Mouse (Mus musculus): ENCODE results near the gene Rorc. TPM values are rescaled to one million over a fixed set of nuclear protein-coding genes. Genes with fewer than 3 reads are reported as not detected.

Gene Rorc
- polyA plus RNA-seq, 1 experiment from 2014 or later: 2.0 TPM

- no peaks in the 10 kb centered on the region for H3K36me3 ChIP-seq (replicated peaks)
- ATAC-seq (ENCODE audit: low FRiP score): no peak; the same call in 1 of the 2 replicates
- peaks cover 50% of the 10 kb centered on the region for H3K27me3 ChIP-seq
Observed at GRCm38 (mm10) chr3:94364154-94364526, 8.5 kb upstream of the Rorc start.

GRCm38 (mm10) chr3:94366761-94367160, 5.8 kb upstream of the Rorc start:
- H3K36me3 ChIP-seq (replicated peaks): no peaks in the 10 kb centered on the region
- peak; percentile 51 for ATAC-seq (ENCODE audit: low FRiP score)
- no peak overlapping the region for H3K27ac ChIP-seq
- H3K4me2 ChIP-seq: no peak overlapping the region
- H3K9me3 ChIP-seq: 0 out of 2 replicates have a peak, but pooled peaks cover 3% of the 10 kb centered on the region
- H3K9ac ChIP-seq: no peak overlapping the region
- H3K27me3 ChIP-seq: peaks cover 48% of the 10 kb centered on the region
- 21% methylated on average over 3 of the region's 3 CpGs for WGBS
- no peak overlapping the region for H3K4me3 ChIP-seq (replicated peaks)
- peaks cover 19% of the 10 kb centered on the region for H3K4me1 ChIP-seq

More at GRCm38 (mm10) chr3:94364154-94364526, 8.5 kb upstream of the Rorc start:
- peak overlapping the region; percentile 89 for H3K4me2 ChIP-seq
- 0 out of 2 replicates have a peak overlapping the region, but pooled peaks have one; percentile 31 for H3K27ac ChIP-seq
- H3K9ac ChIP-seq: peak overlapping the region; percentile 76
- 0 out of 2 replicates have a peak, but pooled peaks cover 3% of the 10 kb centered on the region for H3K9me3 ChIP-seq
- peaks cover 15% of the 10 kb centered on the region for H3K4me1 ChIP-seq
- peak overlapping the region; percentile 59 for H3K4me3 ChIP-seq (replicated peaks)
- 5% methylated on average over 23 of the region's 23 CpGs for WGBS

GRCm38 (mm10) chr3:94367511-94367910, 5.1 kb upstream of the Rorc start:
- ATAC-seq (ENCODE audit: low FRiP score): no peak

GRCm38 (mm10) chr3:94368631-94369030, 4.0 kb upstream of the Rorc start:
- peaks cover 29% of the 10 kb centered on the region for H3K27me3 ChIP-seq
- H3K9ac ChIP-seq: no peak overlapping the region
- H3K4me3 ChIP-seq (replicated peaks): no peak overlapping the region
- H3K9me3 ChIP-seq: 0 out of 2 replicates have a peak, but pooled peaks cover 3% of the 10 kb centered on the region
- peaks cover 28% of the 10 kb centered on the region for H3K4me1 ChIP-seq
- H3K27ac ChIP-seq: no peak overlapping the region
- H3K4me2 ChIP-seq: no peak overlapping the region
- WGBS: 66% methylated on average over 6 of the region's 6 CpGs
- no peaks in the 10 kb centered on the region for H3K36me3 ChIP-seq (replicated peaks)
- no peak for ATAC-seq (ENCODE audit: low FRiP score)

More at GRCm38 (mm10) chr3:94367511-94367910, 5.1 kb upstream of the Rorc start:
- Histone ChIP-seq H3K9me3 (0 out of 2 replicates have a peak, but pooled peaks cover 3% of the 10 kb centered on the region), H3K4me1 (peaks cover 22% of the 10 kb centered on the region), H3K4me2 (no peak overlapping the region), H3K4me3 (replicated peaks) (no peak overlapping the region), H3K27me3 (peaks cover 41% of the 10 kb centered on the region), H3K36me3 (replicated peaks) (no peaks in the 10 kb centered on the region), H3K27ac (no peak overlapping the region), H3K9ac (no peak overlapping the region)
- 83% methylated on average over 6 of the region's 6 CpGs for WGBS

GRCm38 (mm10) chr3:94369709-94370108, 2.9 kb upstream of the Rorc start:
- Histone ChIP-seq H3K36me3 (replicated peaks) (no peaks in the 10 kb centered on the region), H3K4me1 (peaks cover 28% of the 10 kb centered on the region), H3K4me3 (replicated peaks) (no peak overlapping the region), H3K9me3 (0 out of 2 replicates have a peak, but pooled peaks cover 3% of the 10 kb centered on the region), H3K27ac (no peak overlapping the region), H3K4me2 (no peak overlapping the region), H3K27me3 (peaks cover 26% of the 10 kb centered on the region), H3K9ac (no peak overlapping the region)
- no peak for ATAC-seq (ENCODE audit: low FRiP score)
- 82% methylated on average over 2 of the region's 2 CpGs for WGBS

- no peak for ATAC-seq (ENCODE audit: low FRiP score)
- peak overlapping the region; percentile 39 for H3K4me2 ChIP-seq
Observed at GRCm38 (mm10) chr3:94371637-94372036, 957 bp upstream of the Rorc start.

GRCm38 (mm10) chr3:94372038-94372437, 556 bp upstream of the Rorc start:
- H3K27me3 ChIP-seq: peaks cover 24% of the 10 kb centered on the region; the same call in 1 of the 2 replicates
- 2% methylated on average over 3 of the region's 3 CpGs for WGBS
- no peak for ATAC-seq (ENCODE audit: low FRiP score)
- 0 out of 2 replicates have a peak overlapping the region, but pooled peaks have one; percentile 4 for H3K9ac ChIP-seq
- peaks cover 28% of the 10 kb centered on the region for H3K4me1 ChIP-seq
- H3K4me2 ChIP-seq: peak overlapping the region; percentile 39
- H3K36me3 ChIP-seq (replicated peaks): no peaks in the 10 kb centered on the region
- H3K27ac ChIP-seq: no peak overlapping the region
- H3K9me3 ChIP-seq: no peaks in the 10 kb centered on the region
- no peak overlapping the region for H3K4me3 ChIP-seq (replicated peaks)

More at GRCm38 (mm10) chr3:94371637-94372036, 957 bp upstream of the Rorc start:
- H3K36me3 ChIP-seq (replicated peaks): no peaks in the 10 kb centered on the region
- H3K4me3 ChIP-seq (replicated peaks): no peak overlapping the region
- no peaks in the 10 kb centered on the region for H3K9me3 ChIP-seq
- WGBS: 4% methylated on average over 11 of the region's 11 CpGs
- peaks cover 21% of the 10 kb centered on the region; the same call in 1 of the 2 replicates for H3K27me3 ChIP-seq
- 0 out of 2 replicates have a peak overlapping the region, but pooled peaks have one; percentile 4 for H3K9ac ChIP-seq
- H3K4me1 ChIP-seq: peaks cover 28% of the 10 kb centered on the region
- no peak overlapping the region for H3K27ac ChIP-seq

- 5% methylated on average over 10 of the region's 10 CpGs for WGBS
- no peaks in the 10 kb centered on the region for H3K36me3 ChIP-seq (replicated peaks)
- peak overlapping the region; percentile 38 for H3K9ac ChIP-seq
- peak overlapping the region; percentile 51 for H3K4me2 ChIP-seq
- peaks cover 28% of the 10 kb centered on the region for H3K4me1 ChIP-seq
- peak; percentile 51 for ATAC-seq (ENCODE audit: low FRiP score)
- H3K9me3 ChIP-seq: no peaks in the 10 kb centered on the region
- H3K4me3 ChIP-seq (replicated peaks): peak overlapping the region; percentile 20
- peak overlapping the region; percentile 9; the same call in 1 of the 2 replicates for H3K27ac ChIP-seq
- H3K27me3 ChIP-seq: peaks cover 28% of the 10 kb centered on the region; the same call in 1 of the 2 replicates
Observed at GRCm38 (mm10) chr3:94373090-94373489, 496 bp downstream of the Rorc start.

- H3K4me2 ChIP-seq: peak overlapping the region; percentile 51
- 1% methylated on average over 5 of the region's 5 CpGs for WGBS
- peaks cover 28% of the 10 kb centered on the region; the same call in 1 of the 2 replicates for H3K27me3 ChIP-seq
- peaks cover 28% of the 10 kb centered on the region for H3K4me1 ChIP-seq
- peak overlapping the region; percentile 9; the same call in 1 of the 2 replicates for H3K27ac ChIP-seq
- H3K9me3 ChIP-seq: no peaks in the 10 kb centered on the region
- peak; percentile 51 for ATAC-seq (ENCODE audit: low FRiP score)
- H3K4me3 ChIP-seq (replicated peaks): peak overlapping the region; percentile 20
- H3K9ac ChIP-seq: peak overlapping the region; percentile 38; the same call in 1 of the 2 replicates
- H3K36me3 ChIP-seq (replicated peaks): no peaks in the 10 kb centered on the region
Observed at GRCm38 (mm10) chr3:94373597-94374011, 1.0 kb downstream of the Rorc start.

GRCm38 (mm10) chr3:94374636-94375035, 2.0 kb downstream of the Rorc start:
- no peak overlapping the region for H3K27ac ChIP-seq
- no peak overlapping the region for H3K4me2 ChIP-seq
- no peak overlapping the region for H3K4me3 ChIP-seq (replicated peaks)
- no peak overlapping the region for H3K9ac ChIP-seq
- peaks cover 28% of the 10 kb centered on the region for H3K4me1 ChIP-seq
- ATAC-seq (ENCODE audit: low FRiP score): no peak
- no peaks in the 10 kb centered on the region for H3K9me3 ChIP-seq
- H3K36me3 ChIP-seq (replicated peaks): no peaks in the 10 kb centered on the region
- H3K27me3 ChIP-seq: peaks cover 28% of the 10 kb centered on the region; the same call in 1 of the 2 replicates

GRCm38 (mm10) chr3:94375146-94375545, 2.6 kb downstream of the Rorc start:
- 63% methylated on average over 2 of the region's 2 CpGs for WGBS
- ATAC-seq (ENCODE audit: low FRiP score): no peak

GRCm38 (mm10) chr3:94375861-94376260, 3.3 kb downstream of the Rorc start:
- no peak overlapping the region for H3K27ac ChIP-seq
- peaks cover 32% of the 10 kb centered on the region for H3K4me1 ChIP-seq
- H3K9me3 ChIP-seq: no peaks in the 10 kb centered on the region
- H3K9ac ChIP-seq: no peak overlapping the region
- WGBS: 51% methylated on average over 5 of the region's 5 CpGs
- ATAC-seq (ENCODE audit: low FRiP score): no peak
- no peak overlapping the region for H3K4me2 ChIP-seq
- H3K4me3 ChIP-seq (replicated peaks): no peak overlapping the region
- no peaks in the 10 kb centered on the region for H3K36me3 ChIP-seq (replicated peaks)
- peaks cover 28% of the 10 kb centered on the region; the same call in 1 of the 2 replicates for H3K27me3 ChIP-seq

More at GRCm38 (mm10) chr3:94375146-94375545, 2.6 kb downstream of the Rorc start:
- Histone ChIP-seq H3K9me3 (no peaks in the 10 kb centered on the region), H3K9ac (no peak overlapping the region), H3K4me2 (no peak overlapping the region), H3K4me3 (replicated peaks) (no peak overlapping the region), H3K27me3 (peaks cover 28% of the 10 kb centered on the region; the same call in 1 of the 2 replicates), H3K27ac (no peak overlapping the region), H3K4me1 (peaks cover 30% of the 10 kb centered on the region), H3K36me3 (replicated peaks) (no peaks in the 10 kb centered on the region)

All from forebrain, embryonic 12.5 days (tissue).